Mouse (Mus musculus): Measurements from ENCODE around the gene Setd6. TPM values are rescaled to one million over a fixed set of nuclear protein-coding genes. Genes with fewer than 3 reads are reported as not detected.

Gene Setd6
- 28.3 and 32.8 TPM in 2 replicates for polyA plus RNA-seq (2014; fragmentation: Nextera tagmentation; extraction: Ambion mirVana)

- H3K9me3 ChIP-seq (ENCODE audit: control insufficient read depth, low read length): no peaks in the 10 kb centered on the region
- WGBS: under 1% methylated on average over 79 of the region's 79 CpGs
Measured at GRCm38 (mm10) chr8:95715676-95716531, at the start of gene Setd6. Gene Setd6 (plus strand): TSS chr8:95715881.

GRCm38 (mm10) chr8:95668163-95668958, 47.3 kb upstream of the Setd6 start:
- H3K27me3 ChIP-seq (ENCODE audit: control insufficient read depth, insufficient read depth, low read length): no peaks in the 10 kb centered on the region
- H3K4me1 ChIP-seq (ENCODE audit: control insufficient read depth, insufficient read depth, low read length): no peaks in the 10 kb centered on the region
- H3K4me3 ChIP-seq (replicated peaks; ENCODE audit: low read depth, low read length): no peak overlapping the region
- H3K4me2 ChIP-seq (ENCODE audit: low read length): no peak overlapping the region
- no peak overlapping the region for H3K9ac ChIP-seq (replicated peaks; ENCODE audit: low read length)
- WGBS: 49% methylated on average over 8 of the region's 8 CpGs
- DNase-seq (peak; percentile 21), ATAC-seq (ENCODE audit: low FRiP score, low TSS enrichment) (no peak)
- peak overlapping the region; percentile 32; the same call in 1 of the 2 replicates for H3K27ac ChIP-seq (replicated peaks; ENCODE audit: low read depth, low read length)
- H3K9me3 ChIP-seq (ENCODE audit: control insufficient read depth, low read length): no peaks in the 10 kb centered on the region
- no peaks in the 10 kb centered on the region for H3K36me3 ChIP-seq (ENCODE audit: control insufficient read depth, insufficient read depth, low read length)

More at GRCm38 (mm10) chr8:95715676-95716531, at the start of gene Setd6:
- peaks cover 54% of the 10 kb centered on the region for H3K36me3 ChIP-seq (ENCODE audit: control insufficient read depth, insufficient read depth, low read length)
- H3K27ac ChIP-seq (replicated peaks; ENCODE audit: low read depth, low read length): peak within 1 kb of the TSS; percentile 64
- H3K27me3 ChIP-seq (ENCODE audit: control insufficient read depth, insufficient read depth, low read length): no peaks in the 10 kb centered on the region
- peak within 1 kb of the TSS; percentile 92 for H3K4me2 ChIP-seq (ENCODE audit: low read length)
- peaks cover 6% of the 10 kb centered on the region for H3K4me1 ChIP-seq (ENCODE audit: control insufficient read depth, insufficient read depth, low read length)
- peak within 1 kb of the TSS; percentile 78 for H3K4me3 ChIP-seq (replicated peaks; ENCODE audit: low read depth, low read length)
- peak within 1 kb of the TSS; percentile 77 for H3K9ac ChIP-seq (replicated peaks; ENCODE audit: low read length)
- ATAC-seq (ENCODE audit: low FRiP score, low TSS enrichment): peak; percentile 85
- peak; percentile 94 for DNase-seq

- WGBS: 85% methylated on average over 2 of the region's 2 CpGs
- Histone ChIP-seq H3K9ac (replicated peaks; ENCODE audit: low read length) (no peak overlapping the region), H3K4me2 (ENCODE audit: low read length) (no peak overlapping the region), H3K27ac (replicated peaks; ENCODE audit: low read depth, low read length) (no peak overlapping the region), H3K4me3 (replicated peaks; ENCODE audit: low read depth, low read length) (no peak overlapping the region), H3K9me3 (ENCODE audit: control insufficient read depth, low read length) (no peaks in the 10 kb centered on the region), H3K4me1 (ENCODE audit: control insufficient read depth, insufficient read depth, low read length) (no peaks in the 10 kb centered on the region), H3K36me3 (ENCODE audit: control insufficient read depth, insufficient read depth, low read length) (no peaks in the 10 kb centered on the region), H3K27me3 (ENCODE audit: control insufficient read depth, insufficient read depth, low read length) (no peaks in the 10 kb centered on the region)
- ATAC-seq (ENCODE audit: low FRiP score, low TSS enrichment) (no peak), DNase-seq (no peak)
Measured at GRCm38 (mm10) chr8:95669967-95670366, 45.7 kb upstream of the Setd6 start.

GRCm38 (mm10) chr8:95671861-95672260, 43.8 kb upstream of the Setd6 start:
- Histone ChIP-seq H3K9me3 (ENCODE audit: control insufficient read depth, low read length) (no peaks in the 10 kb centered on the region), H3K27me3 (ENCODE audit: control insufficient read depth, insufficient read depth, low read length) (0 out of 2 replicates have a peak, but pooled peaks cover 2% of the 10 kb centered on the region), H3K27ac (replicated peaks; ENCODE audit: low read depth, low read length) (no peak overlapping the region), H3K9ac (replicated peaks; ENCODE audit: low read length) (no peak overlapping the region), H3K4me2 (ENCODE audit: low read length) (no peak overlapping the region), H3K4me1 (ENCODE audit: control insufficient read depth, insufficient read depth, low read length) (no peaks in the 10 kb centered on the region), H3K36me3 (ENCODE audit: control insufficient read depth, insufficient read depth, low read length) (no peaks in the 10 kb centered on the region), H3K4me3 (replicated peaks; ENCODE audit: low read depth, low read length) (no peak overlapping the region)
- WGBS: 91% methylated on average over 6 of the region's 6 CpGs
- DNase-seq (no peak), ATAC-seq (ENCODE audit: low FRiP score, low TSS enrichment) (no peak)

- 0 out of 2 replicates have a peak, but pooled peaks cover 10% of the 10 kb centered on the region for H3K27me3 ChIP-seq (ENCODE audit: control insufficient read depth, insufficient read depth, low read length)
- no peaks in the 10 kb centered on the region for H3K36me3 ChIP-seq (ENCODE audit: control insufficient read depth, insufficient read depth, low read length)
- H3K4me3 ChIP-seq (replicated peaks; ENCODE audit: low read depth, low read length): no peak overlapping the region
- H3K4me2 ChIP-seq (ENCODE audit: low read length): no peak overlapping the region
- ATAC-seq (ENCODE audit: low FRiP score, low TSS enrichment) (no peak), DNase-seq (no peak)
- H3K27ac ChIP-seq (replicated peaks; ENCODE audit: low read depth, low read length): no peak overlapping the region
- WGBS: 84% methylated on average over 5 of the region's 5 CpGs
- no peak overlapping the region for H3K9ac ChIP-seq (replicated peaks; ENCODE audit: low read length)
- H3K9me3 ChIP-seq (ENCODE audit: control insufficient read depth, low read length): no peaks in the 10 kb centered on the region
- no peaks in the 10 kb centered on the region for H3K4me1 ChIP-seq (ENCODE audit: control insufficient read depth, insufficient read depth, low read length)
Measured at GRCm38 (mm10) chr8:95672811-95673210, 42.9 kb upstream of the Setd6 start.

- ATAC-seq (ENCODE audit: low FRiP score, low TSS enrichment) (no peak), DNase-seq (no peak)
- peaks cover 9% of the 10 kb centered on the region; the same call in 1 of the 2 replicates for H3K4me1 ChIP-seq (ENCODE audit: control insufficient read depth, insufficient read depth, low read length)
- WGBS: 49% methylated on average over 9 of the region's 9 CpGs
- peak within 1 kb of the TSS; percentile 82 for H3K4me2 ChIP-seq (ENCODE audit: low read length)
- peak within 1 kb of the TSS; percentile 45; the same call in 1 of the 2 replicates for H3K27ac ChIP-seq (replicated peaks; ENCODE audit: low read depth, low read length)
- peak within 1 kb of the TSS; percentile 80 for H3K9ac ChIP-seq (replicated peaks; ENCODE audit: low read length)
- H3K4me3 ChIP-seq (replicated peaks; ENCODE audit: low read depth, low read length): peak within 1 kb of the TSS; percentile 67
- no peaks in the 10 kb centered on the region for H3K36me3 ChIP-seq (ENCODE audit: control insufficient read depth, insufficient read depth, low read length)
- 0 out of 2 replicates have a peak, but pooled peaks cover 14% of the 10 kb centered on the region for H3K27me3 ChIP-seq (ENCODE audit: control insufficient read depth, insufficient read depth, low read length)
- H3K9me3 ChIP-seq (ENCODE audit: control insufficient read depth, low read length): no peaks in the 10 kb centered on the region
Measured at GRCm38 (mm10) chr8:95676631-95677030, 39.0 kb upstream of the Setd6 start, which contains the start of gene Ndrg4. Gene Ndrg4 (plus strand): TSS chr8:95676980.

GRCm38 (mm10) chr8:95677591-95678023, 38.1 kb upstream of the Setd6 start:
- H3K4me2 ChIP-seq (ENCODE audit: low read length): peak overlapping the region; percentile 82
- no peaks in the 10 kb centered on the region for H3K36me3 ChIP-seq (ENCODE audit: control insufficient read depth, insufficient read depth, low read length)
- peak overlapping the region; percentile 80 for H3K9ac ChIP-seq (replicated peaks; ENCODE audit: low read length)
- H3K9me3 ChIP-seq (ENCODE audit: control insufficient read depth, low read length): no peaks in the 10 kb centered on the region
- H3K4me3 ChIP-seq (replicated peaks; ENCODE audit: low read depth, low read length): peak overlapping the region; percentile 67
- DNase-seq: peak; percentile 75
- under 1% methylated on average over 30 of the region's 48 CpGs for WGBS
- H3K27ac ChIP-seq (replicated peaks; ENCODE audit: low read depth, low read length): peak overlapping the region; percentile 45; the same call in 1 of the 2 replicates
- peaks cover 9% of the 10 kb centered on the region; the same call in 1 of the 2 replicates for H3K4me1 ChIP-seq (ENCODE audit: control insufficient read depth, insufficient read depth, low read length)
- H3K27me3 ChIP-seq (ENCODE audit: control insufficient read depth, insufficient read depth, low read length): 0 out of 2 replicates have a peak, but pooled peaks cover 14% of the 10 kb centered on the region
- peak; percentile 57 for ATAC-seq (ENCODE audit: low FRiP score, low TSS enrichment)

GRCm38 (mm10) chr8:95678024-95678611, 37.6 kb upstream of the Setd6 start:
- H3K9me3 ChIP-seq (ENCODE audit: control insufficient read depth, low read length): no peaks in the 10 kb centered on the region

More at GRCm38 (mm10) chr8:95678024-95678611, 37.6 kb upstream of the Setd6 start:
- Histone ChIP-seq H3K36me3 (ENCODE audit: control insufficient read depth, insufficient read depth, low read length) (no peaks in the 10 kb centered on the region), H3K9ac (replicated peaks; ENCODE audit: low read length) (peak overlapping the region; percentile 80), H3K27ac (replicated peaks; ENCODE audit: low read depth, low read length) (peak overlapping the region; percentile 45; the same call in 1 of the 2 replicates), H3K4me3 (replicated peaks; ENCODE audit: low read depth, low read length) (peak overlapping the region; percentile 67), H3K4me1 (ENCODE audit: control insufficient read depth, insufficient read depth, low read length) (peaks cover 9% of the 10 kb centered on the region; the same call in 1 of the 2 replicates), H3K27me3 (ENCODE audit: control insufficient read depth, insufficient read depth, low read length) (0 out of 2 replicates have a peak, but pooled peaks cover 14% of the 10 kb centered on the region), H3K4me2 (ENCODE audit: low read length) (peak overlapping the region; percentile 82)
- ATAC-seq (ENCODE audit: low FRiP score, low TSS enrichment) (peak; percentile 42; the same call in 1 of the 2 replicates), DNase-seq (peak; percentile 67)
- under 1% methylated on average over 61 of the region's 70 CpGs for WGBS
